Mouse (Mus musculus) hindbrain, postnatal 0 days (tissue): Measurements from ENCODE around the gene Slit2. TPM values are rescaled to one million over a fixed set of nuclear protein-coding genes. Genes with fewer than 3 reads are reported as not detected.
A peak's percentile ranks its signal among the peaks of the same experiment; 100 is the strongest.

ENCODE experiments used
- ATAC-seq: fragments of 200-750 bp; cut with Nextera tagmentation; 2 replicates; pipeline ENCODE4 v1.8.0; 2017; ENCODE audit warnings: mild to moderate bottlenecking, moderate TSS enrichment, moderate library complexity
- DNase-seq: peaks from one replicate; pipeline ENCODE4 v3.0.0-alpha.2; 2015; ENCODE audit warnings: low spot score
- H3K27ac ChIP-seq: fragments of 300-500 bp; sonication (generic); 2 replicates; pipeline ENCODE4 v1.5.1; 2014; ENCODE audit warnings: mild to moderate bottlenecking
- H3K27me3 ChIP-seq: fragments of 300-500 bp; sonication (generic); 2 replicates; pipeline ENCODE4 v1.6.1; 2014; ENCODE audit warnings: low read length, mixed read lengths; ENCODE audit not compliant: insufficient read depth
- H3K36me3 ChIP-seq: fragments of 300-500 bp; sonication (generic); 2 replicates; pipeline ENCODE4 v1.6.1; 2014; ENCODE audit warnings: low read length, mixed read lengths; ENCODE audit not compliant: insufficient read depth
- H3K4me1 ChIP-seq: fragments of 300-500 bp; sonication (generic); 2 replicates; pipeline ENCODE4 v1.6.1; 2014; ENCODE audit warnings: antibody characterized with exemption, low read length, mixed read lengths; ENCODE audit not compliant: insufficient read depth
- H3K4me2 ChIP-seq: fragments of 300-500 bp; sonication (generic); 2 replicates; pipeline ENCODE4 v1.6.1; 2014; ENCODE audit warnings: low read depth, mild to moderate bottlenecking, low read length, moderate library complexity, mixed read lengths
- H3K4me3 ChIP-seq: fragments of 300-500 bp; sonication (generic); 2 replicates; pipeline ENCODE4 v1.5.1; 2014; ENCODE audit warnings: low read length
- H3K9ac ChIP-seq: fragments of 300-500 bp; sonication (generic); replicated peaks from 2 replicates; pipeline ENCODE4 v1.6.1; 2014; ENCODE audit warnings: mild to moderate bottlenecking, low read length, moderate library complexity, mixed read lengths
- H3K9me3 ChIP-seq: fragments of 300-500 bp; sonication (generic); 2 replicates; pipeline ENCODE4 v1.6.1; 2016; ENCODE audit warnings: low read length, mixed read lengths
- CTCF ChIP-seq: IDR thresholded peaks from 2 replicates; pipeline ENCODE4 v1.5.1; 2016; ENCODE audit warnings: antibody characterized with exemption, control low read depth, low read depth
- WGBS: fragments of 180-500 bp; shearing (Covaris S2); extraction: QIAGEN DNeasy Blood & Tissue Kit; methylation state at CpG from one replicate; pipeline ENCODE4 v1.1.7; 2014; 5-methylcytosine and 5-hydroxymethylcytosine counted together
- polyA plus RNA-seq: library from polyadenylated mRNA; unstranded; fragments of >200 nt; fragmentation: Nextera tagmentation; extraction: Ambion mirVana; gene quantifications from 2 replicates; pipeline ENCODE4 v1.2.1, GENCODE M21; 2015
- total RNA-seq: library from RNA; depleted of rRNA; stranded (reverse); fragments of >200 nt; gene quantifications from 2 replicates; pipeline ENCODE4 v1.2.3, GENCODE M21; 2014

The Slit2 gene
- total and polyA plus RNA-seq, 2 experiments from 2014 or later = 10.5 to 35.7 TPM

- Histone ChIP-seq H3K4me2 (no peak overlapping the region), H3K4me3 (no peak overlapping the region), H3K36me3 (no peaks in the 10 kb centered on the region), H3K27ac (no peak overlapping the region), H3K27me3 (no peaks in the 10 kb centered on the region), H3K9ac (no peak overlapping the region), H3K4me1 (no peaks in the 10 kb centered on the region), H3K9me3 (no peaks in the 10 kb centered on the region)
- TF ChIP-seq CTCF = no peak
- DNase-seq (no peak), ATAC-seq (no peak)
- WGBS = 45% methylated on average over 5 of the region's 5 CpGs
Measured at GRCm38 (mm10) chr5:48050637-48051314, 67.8 kb downstream of the Slit2 start.

GRCm38 (mm10) chr5:48058612-48059011, 75.7 kb downstream of the Slit2 start:
- no peaks in the 10 kb centered on the region for H3K36me3 ChIP-seq
- WGBS = 34% methylated on average over 10 of the region's 10 CpGs
- H3K4me1 ChIP-seq = no peaks in the 10 kb centered on the region
- H3K9ac ChIP-seq = no peak overlapping the region
- H3K4me2 ChIP-seq = 0 out of 2 replicates have a peak overlapping the region, but pooled peaks have one; percentile 18
- H3K27me3 ChIP-seq = no peaks in the 10 kb centered on the region
- H3K27ac ChIP-seq = no peak overlapping the region
- DNase-seq = peak; percentile 66
- H3K9me3 ChIP-seq = no peaks in the 10 kb centered on the region
- TF ChIP-seq CTCF = no peak
- ATAC-seq = peak; percentile 53; the same call in 1 of the 2 replicates
- H3K4me3 ChIP-seq = no peak overlapping the region

GRCm38 (mm10) chr5:48060715-48061114, 77.8 kb downstream of the Slit2 start:
- TF ChIP-seq CTCF = no peak
- Histone ChIP-seq H3K9ac (no peak overlapping the region), H3K4me2 (no peak overlapping the region), H3K4me1 (no peaks in the 10 kb centered on the region), H3K36me3 (no peaks in the 10 kb centered on the region), H3K9me3 (no peaks in the 10 kb centered on the region), H3K27me3 (no peaks in the 10 kb centered on the region), H3K4me3 (no peak overlapping the region), H3K27ac (no peak overlapping the region)
- WGBS = 32% methylated on average over 2 of the region's 2 CpGs
- ATAC-seq = no peak
- DNase-seq = no peak

GRCm38 (mm10) chr5:48078730-48079129, 95.8 kb downstream of the Slit2 start:
- Histone ChIP-seq H3K9me3 (no peaks in the 10 kb centered on the region), H3K4me1 (no peaks in the 10 kb centered on the region), H3K36me3 (no peaks in the 10 kb centered on the region), H3K4me2 (no peak overlapping the region), H3K27ac (no peak overlapping the region), H3K9ac (no peak overlapping the region), H3K27me3 (no peaks in the 10 kb centered on the region), H3K4me3 (no peak overlapping the region)
- ATAC-seq (no peak), DNase-seq (no peak)
- no peak for TF ChIP-seq CTCF
- 35% methylated on average over 1 of the region's 1 CpGs for WGBS

- no peak overlapping the region for H3K4me2 ChIP-seq
Measured at GRCm38 (mm10) chr5:48081223-48081881, 98.4 kb downstream of the Slit2 start.

GRCm38 (mm10) chr5:48113400-48113799, 130.5 kb downstream of the Slit2 start:
- Histone ChIP-seq H3K27me3 (no peaks in the 10 kb centered on the region), H3K36me3 (no peaks in the 10 kb centered on the region), H3K4me2 (no peak overlapping the region), H3K9ac (no peak overlapping the region), H3K27ac (no peak overlapping the region), H3K4me3 (no peak overlapping the region), H3K9me3 (no peaks in the 10 kb centered on the region), H3K4me1 (no peaks in the 10 kb centered on the region; the same call in 1 of the 2 replicates)
- DNase-seq = peak; percentile 29
- 25% methylated on average over 1 of the region's 1 CpGs for WGBS
- peak; percentile 65 for TF ChIP-seq CTCF
- ATAC-seq = no peak

More at GRCm38 (mm10) chr5:48081223-48081881, 98.4 kb downstream of the Slit2 start:
- H3K9me3 ChIP-seq = no peaks in the 10 kb centered on the region
- no peak overlapping the region for H3K9ac ChIP-seq
- H3K27ac ChIP-seq = no peak overlapping the region
- H3K4me1 ChIP-seq = no peaks in the 10 kb centered on the region
- H3K36me3 ChIP-seq = no peaks in the 10 kb centered on the region
- DNase-seq (peak; percentile 17), ATAC-seq (no peak)
- TF ChIP-seq CTCF = no peak
- no peak overlapping the region for H3K4me3 ChIP-seq
- WGBS = 31% methylated on average over 8 of the region's 8 CpGs
- no peaks in the 10 kb centered on the region for H3K27me3 ChIP-seq
